Mouse (Mus musculus): ENCODE data around the gene Klk12.

DNA sequence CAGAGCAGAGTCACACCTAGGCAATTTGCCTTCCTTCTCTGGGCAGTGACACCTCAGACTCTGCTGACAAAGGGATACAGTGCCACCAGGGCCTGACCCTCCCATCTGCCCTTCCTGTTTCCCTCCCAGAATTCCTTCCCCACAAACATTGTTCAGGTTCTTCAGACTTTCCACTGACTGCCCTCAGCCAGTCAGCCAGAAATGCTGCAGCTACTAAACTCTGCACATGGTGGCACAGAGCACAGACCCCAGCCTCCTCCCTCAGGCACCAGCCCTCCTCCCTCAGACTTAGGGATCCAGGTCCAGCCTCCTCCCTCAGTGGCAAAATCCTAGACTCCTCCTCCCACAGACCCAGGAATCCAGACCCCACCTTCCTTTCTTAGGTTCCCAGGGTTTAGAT is 48.0 kb downstream of the Klk12 start:
- TF ChIP-seq CTCF (conservative IDR thresholded peaks at IDR 0.05; ENCODE audit: low read length) = no peak
- TF ChIP-seq NANOG (IDR thresholded peaks at IDR 0.05; ENCODE audit: borderline replicate concordance, low read length) = no peak
